16 mouse cellular contexts compared by ENCODE assay signal in genomic region chr11:32404708-32405107, GRCm38 (mm10). TPM values are rescaled to one million over a fixed set of nuclear protein-coding genes. Genes with fewer than 3 reads are reported as not detected.
DNase-seq lines count a peak whose midpoint lies in the region; ATAC-seq and TF ChIP-seq lines count a peak whose summit lies in the region.
"Had no signal": no experiment of that assay in that cellular context is flagged by ENCODE, and none has a peak within 500 bp of the region (broad histone marks: within the 10 kb centered on the region; RNA-seq: fewer than 3 reads in every experiment).

No protein-coding gene starts in this region.

- DNase-seq in adrenal gland, postnatal 14 days, result peak; percentile 35
- DNase-seq in adrenal gland, adult 18-20 months (ENCODE audit: low spot score in 2 of 2), result no peak
- DNase-seq in kidney, postnatal 0 days (ENCODE audit: low spot score), result peak; percentile 12
- DNase-seq in fat pad, adult 2 months (ENCODE audit: extremely low read depth, low read depth, low spot score), result peak; percentile 47
- DNase-seq in midbrain, postnatal 0 days (ENCODE audit: low spot score), result no peak
- DNase-seq in embryo, embryonic 11 days, result no peak
- DNase-seq: cerebellum, adult 9-10 months; retina, postnatal 1 day had no signal

- no peak overlapping the region for H3K27ac ChIP-seq in kidney, postnatal 0 days
- H3K27ac ChIP-seq in kidney, embryonic 15.5 days, result no peak overlapping the region
- 0 out of 2 replicates have a peak overlapping the region, but pooled peaks have one; percentile 8 for H3K27ac ChIP-seq in midbrain, postnatal 0 days (ENCODE audit: low read depth, low read length)
- no peak overlapping the region for H3K27ac ChIP-seq in heart, embryonic 12.5 days (ENCODE audit: poor library complexity, severe bottlenecking)
- H3K27ac ChIP-seq: embryonic facial prominence, embryonic 10.5 days; forebrain, embryonic 10.5 days; heart, embryonic 13.5 days; liver, embryonic 12.5 days; macrophage had no signal

- H3K4me2 ChIP-seq in kidney, postnatal 0 days (ENCODE audit: low read length), result no peak overlapping the region
- H3K4me2 ChIP-seq in kidney, embryonic 15.5 days, result no peak overlapping the region
- H3K4me2 ChIP-seq in midbrain, postnatal 0 days (ENCODE audit: low read depth, low read length, poor library complexity, severe bottlenecking), result no peak overlapping the region
- no peak overlapping the region for H3K4me2 ChIP-seq in heart, embryonic 12.5 days
- H3K4me2 ChIP-seq: heart, embryonic 13.5 days; liver, embryonic 12.5 days had no signal

- 0 out of 2 replicates have a peak, but pooled peaks cover 8% of the 10 kb centered on the region for H3K4me1 ChIP-seq in kidney, postnatal 0 days (replicated peaks; ENCODE audit: insufficient read depth, low read length)
- peaks cover 16% of the 10 kb centered on the region for H3K4me1 ChIP-seq in kidney, embryonic 15.5 days
- no peaks in the 10 kb centered on the region for H3K4me1 ChIP-seq in midbrain, postnatal 0 days (ENCODE audit: insufficient read depth, low read length)
- peaks cover 22% of the 10 kb centered on the region for H3K4me1 ChIP-seq in heart, embryonic 12.5 days (replicated peaks)

- 60% methylated on average over 3 of the region's 3 CpGs for WGBS in kidney, postnatal 0 days
- WGBS in kidney, embryonic 15.5 days, result 79% methylated on average over 3 of the region's 3 CpGs
- WGBS in midbrain, postnatal 0 days, result 88% methylated on average over 3 of the region's 3 CpGs
- WGBS in heart, embryonic 12.5 days, result 88% methylated on average over 3 of the region's 3 CpGs

- 0 out of 2 replicates have a peak, but pooled peaks cover 6% of the 10 kb centered on the region for H3K36me3 ChIP-seq in kidney, postnatal 0 days (ENCODE audit: insufficient read depth, low read length)
- peaks cover 78% of the 10 kb centered on the region for H3K36me3 ChIP-seq in kidney, embryonic 15.5 days
- peaks cover 19% of the 10 kb centered on the region for H3K36me3 ChIP-seq in midbrain, postnatal 0 days (ENCODE audit: insufficient read depth, low read length)
- peaks cover 37% of the 10 kb centered on the region for H3K36me3 ChIP-seq in heart, embryonic 12.5 days

- H3K9me3 ChIP-seq in kidney, postnatal 0 days (replicated peaks; ENCODE audit: low read length), result no peaks in the 10 kb centered on the region
- no peaks in the 10 kb centered on the region for H3K9me3 ChIP-seq in kidney, embryonic 15.5 days (replicated peaks)
- H3K9me3 ChIP-seq in midbrain, postnatal 0 days (ENCODE audit: low read length), result no peaks in the 10 kb centered on the region
- no peaks in the 10 kb centered on the region for H3K9me3 ChIP-seq in heart, embryonic 12.5 days (replicated peaks)
- H3K9me3 ChIP-seq: embryonic facial prominence, embryonic 10.5 days; forebrain, embryonic 10.5 days; heart, embryonic 13.5 days; liver, embryonic 12.5 days had no signal

- no peaks in the 10 kb centered on the region for H3K27me3 ChIP-seq in kidney, postnatal 0 days (ENCODE audit: insufficient read depth, low read length)
- no peaks in the 10 kb centered on the region for H3K27me3 ChIP-seq in kidney, embryonic 15.5 days
- no peaks in the 10 kb centered on the region for H3K27me3 ChIP-seq in midbrain, postnatal 0 days (ENCODE audit: insufficient read depth, low read length)
- H3K27me3 ChIP-seq in heart, embryonic 12.5 days (replicated peaks), result no peaks in the 10 kb centered on the region
- H3K27me3 ChIP-seq: heart, embryonic 13.5 days; liver, embryonic 12.5 days had no signal

- H3K9ac ChIP-seq in kidney, postnatal 0 days (ENCODE audit: low read depth, low read length), result 0 out of 2 replicates have a peak overlapping the region, but pooled peaks have one; percentile 9
- H3K9ac ChIP-seq in kidney, embryonic 15.5 days, result no peak overlapping the region
- H3K9ac ChIP-seq in midbrain, postnatal 0 days (replicated peaks; ENCODE audit: low read length, poor library complexity, severe bottlenecking), result no peak overlapping the region
- H3K9ac ChIP-seq in heart, embryonic 12.5 days, result no peak overlapping the region
- H3K9ac ChIP-seq: heart, embryonic 13.5 days; liver, embryonic 12.5 days had no signal

- TF ChIP-seq CTCF in kidney, postnatal 0 days (IDR thresholded peaks at IDR 0.05; ENCODE audit: low read depth), result no peak
- TF ChIP-seq CTCF in midbrain, postnatal 0 days (IDR thresholded peaks at IDR 0.05), result no peak

- ATAC-seq in kidney, postnatal 0 days (replicated peaks; ENCODE audit: low FRiP score, low read depth), result no peak
- no peak for ATAC-seq in kidney, embryonic 15.5 days (replicated peaks; ENCODE audit: low FRiP score)
- no peak for ATAC-seq in midbrain, postnatal 0 days (ENCODE audit: low FRiP score)
- no peak for ATAC-seq in heart, embryonic 12.5 days (ENCODE audit: insufficient number of reproducible peaks, low FRiP score)
- ATAC-seq: activated CD4-positive, CD25-positive, alpha-beta regulatory T cell, adult 4 months; liver, embryonic 12.5 days had no signal

- no peak overlapping the region for H3K4me3 ChIP-seq in kidney, postnatal 0 days (replicated peaks; ENCODE audit: low read depth, low read length)
- H3K4me3 ChIP-seq in kidney, embryonic 15.5 days (replicated peaks), result no peak overlapping the region
- no peak overlapping the region for H3K4me3 ChIP-seq in midbrain, postnatal 0 days (ENCODE audit: low read depth, low read length)
- H3K4me3 ChIP-seq in heart, embryonic 12.5 days, result no peak overlapping the region
- H3K4me3 ChIP-seq: embryonic facial prominence, embryonic 10.5 days; forebrain, embryonic 10.5 days; heart, embryonic 13.5 days; liver, embryonic 12.5 days had no signal

RNA-seq across cellular contexts. Expression of gene Ubtd2, which starts 50.5 kb away (rescaled TPM):
- total RNA-seq in adrenal gland, postnatal 14 days (2021), result 17.3 and 17.4 TPM in 2 replicates
- total RNA-seq in adrenal gland, adult 18-20 months (2021), result 10 to 100 TPM; 13.4 TPM
- polyA plus RNA-seq in kidney, postnatal 0 days (2015; fragmentation: Nextera tagmentation; extraction: Ambion mirVana), result 28.8 TPM in 2 replicates
- 45.1 and 46.1 TPM in 2 replicates for polyA plus RNA-seq in kidney, embryonic 15.5 days (2015; fragmentation: Nextera tagmentation; extraction: Ambion mirVana)
- total RNA-seq in midbrain, postnatal 0 days (2014; rRNA removed), result 57.5 and 61.1 TPM in 2 replicates
- polyA plus RNA-seq in midbrain, postnatal 0 days (2015; fragmentation: Nextera tagmentation; extraction: Ambion mirVana), result 28.5 and 32.4 TPM in 2 replicates
- polyA plus RNA-seq in heart, embryonic 12.5 days (2016; fragmentation: Nextera tagmentation; extraction: Ambion mirVana), result 34.8 and 37.0 TPM in 2 replicates

RNA-seq across cellular contexts. Expression of gene Sh3pxd2b, which starts 57.1 kb away (rescaled TPM):
- 8.9 and 11.1 TPM in 2 replicates for total RNA-seq in adrenal gland, postnatal 14 days (2021)
- total RNA-seq in adrenal gland, adult 18-20 months (2021), result 10 to 100 TPM in 1 of 2 experiments, 1 to 10 TPM in 1; 9.8 to 11.2 TPM
- 6.6 TPM in 2 replicates for polyA plus RNA-seq in kidney, postnatal 0 days (2015; fragmentation: Nextera tagmentation; extraction: Ambion mirVana)
- 18.2 and 21.8 TPM in 2 replicates for polyA plus RNA-seq in kidney, embryonic 15.5 days (2015; fragmentation: Nextera tagmentation; extraction: Ambion mirVana)
- 46.4 and 47.5 TPM in 2 replicates for total RNA-seq in midbrain, postnatal 0 days (2014; rRNA removed)
- polyA plus RNA-seq in midbrain, postnatal 0 days (2015; fragmentation: Nextera tagmentation; extraction: Ambion mirVana), result 8.6 and 8.7 TPM in 2 replicates
- 16.5 and 17.6 TPM in 2 replicates for polyA plus RNA-seq in heart, embryonic 12.5 days (2016; fragmentation: Nextera tagmentation; extraction: Ambion mirVana)

Comparison
In these comparisons a context has a peak if more than half of its experiments do, and no peak if none do; other contexts are left out.
1. DNase-seq: peak in adrenal gland, postnatal 14 days (single experiment), kidney, postnatal 0 days (single experiment) and fat pad, adult 2 months (single experiment); none in adrenal gland, adult 18-20 months (0 of 2), midbrain, postnatal 0 days (single experiment) and embryo, embryonic 11 days (single experiment).